Mouse (Mus musculus) intestine, embryonic 14.5 days (tissue): ENCODE measurements around the gene Mid1. TPM values are rescaled to one million over a fixed set of nuclear protein-coding genes. Genes with fewer than 3 reads are reported as not detected.
"Not testable (repeated sequence)": the region's sequence is repeated elsewhere in the genome, so short reads cannot be mapped to it uniquely, and the experiment has no call there.

Experiments used
- ATAC-seq: fragments of 200-750 bp; cut with Nextera tagmentation; replicated peaks from 2 replicates; pipeline ENCODE4 v1.8.0; 2017; ENCODE audit warnings: low read depth, moderate number of reproducible peaks, moderate TSS enrichment, moderate library complexity; ENCODE audit not compliant: low FRiP score, low TSS enrichment
- DNase-seq: peaks from one replicate; pipeline ENCODE4 v3.0.0-alpha.2; 2018; ENCODE audit warnings: low spot score
- H3K27ac ChIP-seq: fragments of 300-500 bp; sonication (generic); 2 replicates; pipeline ENCODE4 v1.5.1; 2014; ENCODE audit warnings: low read depth, mild to moderate bottlenecking, control low read depth
- H3K27me3 ChIP-seq: fragments of 300-500 bp; sonication (generic); replicated peaks from 2 replicates; pipeline ENCODE4 v1.6.1; 2014; ENCODE audit warnings: low read length, control low read depth; ENCODE audit not compliant: control insufficient read depth, insufficient read depth
- H3K36me3 ChIP-seq: fragments of 300-500 bp; sonication (generic); 2 replicates; pipeline ENCODE4 v1.6.1; 2014; ENCODE audit warnings: low read length, control low read depth; ENCODE audit not compliant: control insufficient read depth, insufficient read depth
- H3K4me1 ChIP-seq: fragments of 300-500 bp; sonication (generic); replicated peaks from 2 replicates; pipeline ENCODE4 v1.6.1; 2014; ENCODE audit warnings: low read length, control low read depth, mixed read lengths; ENCODE audit not compliant: control insufficient read depth, insufficient read depth
- H3K4me2 ChIP-seq: fragments of 300-500 bp; sonication (generic); 2 replicates; pipeline ENCODE4 v1.6.1; 2014; ENCODE audit warnings: low read length
- H3K4me3 ChIP-seq: fragments of 300-500 bp; sonication (generic); 2 replicates; pipeline ENCODE4 v1.5.1; 2014; ENCODE audit warnings: low read depth, low read length, control low read depth, mixed read lengths
- H3K9ac ChIP-seq: fragments of 300-500 bp; sonication (generic); 2 replicates; pipeline ENCODE4 v1.6.1; 2014; ENCODE audit warnings: mild to moderate bottlenecking, low read length
- H3K9me3 ChIP-seq: fragments of 300-500 bp; sonication (generic); 2 replicates; pipeline ENCODE4 v1.6.1; 2016; ENCODE audit warnings: low read length, control low read depth; ENCODE audit not compliant: control insufficient read depth
- WGBS: fragments of 180-500 bp; shearing (Covaris S2); extraction: QIAGEN DNeasy Blood & Tissue Kit; methylation state at CpG from one replicate; pipeline ENCODE4 v1.1.7; 2014; 5-methylcytosine and 5-hydroxymethylcytosine counted together
- polyA plus RNA-seq: library from polyadenylated mRNA; unstranded; fragments of >200 nt; fragmentation: Nextera tagmentation; extraction: Ambion mirVana; gene quantifications from 2 replicates; pipeline ENCODE4 v1.2.1, GENCODE M21; 2014

Mid1 gene
- polyA plus RNA-seq, 1 experiment from 2014 or later: 10.3 TPM

DNA sequence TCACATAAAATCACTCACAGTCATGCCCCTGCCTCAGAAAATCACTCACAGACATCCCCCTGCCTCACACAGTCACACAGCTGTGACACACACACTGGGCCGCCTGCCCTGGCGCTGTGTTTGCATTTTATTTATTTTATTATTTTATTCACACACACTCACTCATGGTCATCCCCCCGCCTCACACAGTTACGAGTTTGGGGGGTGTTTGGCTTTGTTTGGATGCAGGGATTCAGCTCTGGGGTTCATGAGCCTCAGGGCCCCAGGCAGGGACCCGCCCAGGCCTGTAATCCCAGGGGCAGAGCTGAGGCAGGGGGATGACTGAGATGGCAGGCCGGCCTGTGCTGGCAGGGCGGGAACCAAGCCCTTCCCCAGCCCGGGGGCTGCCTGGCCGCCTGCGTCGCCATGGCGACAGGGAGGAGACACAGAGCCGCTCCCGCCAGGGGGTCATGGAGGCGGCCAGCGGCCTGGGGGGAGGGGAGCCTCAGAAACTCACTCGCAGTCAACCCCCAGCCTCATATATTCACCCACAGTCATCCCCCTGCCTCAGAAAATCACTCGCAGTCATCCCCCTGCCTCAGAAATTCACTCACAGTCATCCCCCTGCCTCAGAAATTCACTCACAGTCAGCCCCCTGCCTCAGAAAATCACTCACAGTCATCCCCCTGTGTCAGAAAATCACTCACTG lies 317.7 kb downstream of the Mid1 start:
- not testable (repeated sequence) for H3K9ac ChIP-seq, H3K4me1 ChIP-seq, DNase-seq, ATAC-seq, H3K4me3 ChIP-seq, H3K27me3 ChIP-seq, H3K4me2 ChIP-seq, H3K27ac ChIP-seq, H3K36me3 ChIP-seq
- peaks cover 20% of the 10 kb centered on the region for H3K9me3 ChIP-seq
- WGBS: 32% methylated on average over 14 of the region's 18 CpGs

DNA sequence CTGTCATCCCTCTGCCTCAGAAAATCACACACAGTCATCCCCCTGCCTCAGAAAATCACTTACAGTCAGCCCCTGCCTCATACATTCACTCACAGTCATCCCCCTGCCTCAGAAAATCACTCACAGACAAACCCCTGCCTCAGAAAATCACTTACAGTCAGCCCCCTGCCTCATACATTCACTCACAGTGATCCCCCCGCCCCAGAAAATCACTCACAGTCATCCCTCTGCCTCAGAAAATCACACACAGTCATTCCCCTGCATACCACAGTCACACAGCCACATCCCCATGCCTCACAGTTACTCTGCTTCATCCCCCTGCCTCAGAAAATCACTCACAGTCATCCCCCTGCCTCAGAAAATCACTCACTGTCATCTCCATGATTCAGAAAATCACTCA lies 318.5 kb downstream of the Mid1 start:
- not testable (repeated sequence) for H3K4me2 ChIP-seq, ATAC-seq, H3K9ac ChIP-seq, H3K27me3 ChIP-seq, H3K4me3 ChIP-seq, H3K36me3 ChIP-seq, DNase-seq, H3K27ac ChIP-seq, H3K4me1 ChIP-seq
- 38% methylated on average over 1 of the region's 1 CpGs for WGBS
- H3K9me3 ChIP-seq: peaks cover 25% of the 10 kb centered on the region

DNA sequence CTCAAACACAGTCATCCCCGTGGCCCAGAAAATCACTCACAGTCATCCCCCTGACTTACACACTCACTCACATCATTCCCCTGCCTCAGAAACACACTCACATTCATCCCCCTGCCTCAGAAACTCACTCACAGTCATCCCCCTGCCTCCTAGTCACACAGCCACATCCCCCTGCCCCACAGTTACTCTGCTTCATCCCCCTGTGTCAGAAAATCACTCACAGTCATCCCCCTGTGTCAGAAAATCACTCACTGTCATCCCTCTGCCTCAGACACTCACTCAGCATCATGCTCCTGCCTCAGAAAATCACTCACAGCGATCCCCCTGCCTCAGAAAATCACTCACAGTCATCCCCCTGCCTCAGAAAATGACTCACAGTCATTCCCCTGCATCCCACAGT lies 319.2 kb downstream of the Mid1 start:
- not testable (repeated sequence) for H3K4me3 ChIP-seq, H3K4me1 ChIP-seq, H3K27me3 ChIP-seq, H3K36me3 ChIP-seq, H3K9ac ChIP-seq, H3K27ac ChIP-seq, DNase-seq, H3K4me2 ChIP-seq, ATAC-seq
- 61% methylated on average over 2 of the region's 2 CpGs for WGBS
- H3K9me3 ChIP-seq: peaks cover 27% of the 10 kb centered on the region

DNA sequence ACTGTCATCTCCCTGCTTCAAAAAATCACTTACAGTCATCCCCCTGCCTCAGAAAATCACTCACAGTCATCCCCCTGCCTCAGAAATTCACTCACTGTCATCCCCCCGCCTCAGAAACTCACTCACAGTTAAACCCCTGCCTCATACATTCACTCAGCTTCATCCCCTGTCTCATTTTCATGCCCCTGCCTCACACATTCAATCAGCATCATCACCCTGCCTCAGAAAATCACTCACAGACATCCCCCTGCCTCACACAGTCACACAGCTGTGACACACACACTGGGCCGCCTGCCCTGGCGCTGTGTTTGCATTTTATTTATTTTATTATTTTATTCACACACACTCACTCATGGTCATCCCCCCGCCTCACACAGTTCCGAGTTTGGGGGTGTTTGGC lies 319.8 kb downstream of the Mid1 start:
- H3K9me3 ChIP-seq: peaks cover 29% of the 10 kb centered on the region
- H3K27ac ChIP-seq, H3K4me3 ChIP-seq, H3K4me2 ChIP-seq, DNase-seq, H3K9ac ChIP-seq, ATAC-seq, H3K27me3 ChIP-seq, H3K36me3 ChIP-seq, H3K4me1 ChIP-seq: not testable (repeated sequence)
- WGBS: 33% methylated on average over 5 of the region's 5 CpGs

DNA sequence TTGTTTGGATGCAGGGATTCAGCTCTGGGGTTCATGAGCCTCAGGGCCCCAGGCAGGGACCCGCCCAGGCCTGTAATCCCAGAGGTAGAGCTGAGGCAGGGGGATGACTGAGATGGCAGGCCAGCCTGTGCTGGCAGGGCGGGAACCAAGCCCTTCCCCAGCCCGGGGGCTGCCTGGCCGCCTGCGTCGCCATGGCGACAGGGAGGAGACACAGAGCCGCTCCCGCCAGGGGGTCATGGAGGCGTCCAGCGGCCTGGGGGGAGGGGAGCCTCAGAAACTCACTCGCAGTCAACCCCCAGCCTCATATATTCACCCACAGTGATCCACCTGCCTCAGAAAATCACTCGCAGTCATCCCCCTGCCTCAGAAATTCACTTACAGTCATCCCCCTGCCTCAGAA lies 320.2 kb downstream of the Mid1 start:
- H3K4me1 ChIP-seq, H3K9ac ChIP-seq, H3K4me3 ChIP-seq, H3K27me3 ChIP-seq, DNase-seq, H3K4me2 ChIP-seq, H3K27ac ChIP-seq, ATAC-seq, H3K36me3 ChIP-seq: not testable (repeated sequence)
- H3K9me3 ChIP-seq: peaks cover 30% of the 10 kb centered on the region
- 26% methylated on average over 13 of the region's 13 CpGs for whole genome bisulfite sequencing

DNA sequence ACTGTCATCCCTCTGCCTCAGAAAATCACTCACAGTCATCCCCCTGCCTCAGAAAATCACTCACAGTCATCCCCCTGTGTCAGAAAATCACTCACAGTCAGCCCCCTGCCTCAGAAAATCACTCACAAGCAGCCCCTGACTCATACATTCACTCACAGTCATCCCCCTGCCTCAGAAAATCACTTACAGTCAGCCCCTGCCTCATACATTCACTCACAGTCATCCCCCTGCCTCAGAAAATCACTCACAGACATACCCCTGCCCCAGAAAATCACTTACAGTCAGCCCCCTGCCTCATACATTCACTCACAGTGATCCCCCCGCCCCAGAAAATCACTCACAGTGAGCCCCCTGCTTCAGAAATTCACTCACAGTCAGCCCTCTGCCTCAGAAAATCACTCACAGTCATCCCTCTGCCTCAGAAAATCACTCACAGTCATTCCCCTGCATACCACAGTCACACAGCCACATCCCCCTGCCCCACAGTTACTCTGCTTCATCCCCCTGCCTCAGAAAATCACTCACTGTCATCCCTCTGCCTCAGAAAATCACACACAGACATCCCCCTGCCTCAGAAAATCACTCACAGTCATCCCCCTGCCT lies 320.8 kb downstream of the Mid1 start:
- peaks cover 30% of the 10 kb centered on the region for H3K9me3 ChIP-seq
- 62% methylated on average over 1 of the region's 1 CpGs for WGBS
- not testable (repeated sequence) for DNase-seq, H3K4me3 ChIP-seq, ATAC-seq, H3K4me2 ChIP-seq, H3K4me1 ChIP-seq, H3K9ac ChIP-seq, H3K27ac ChIP-seq, H3K36me3 ChIP-seq, H3K27me3 ChIP-seq

DNA sequence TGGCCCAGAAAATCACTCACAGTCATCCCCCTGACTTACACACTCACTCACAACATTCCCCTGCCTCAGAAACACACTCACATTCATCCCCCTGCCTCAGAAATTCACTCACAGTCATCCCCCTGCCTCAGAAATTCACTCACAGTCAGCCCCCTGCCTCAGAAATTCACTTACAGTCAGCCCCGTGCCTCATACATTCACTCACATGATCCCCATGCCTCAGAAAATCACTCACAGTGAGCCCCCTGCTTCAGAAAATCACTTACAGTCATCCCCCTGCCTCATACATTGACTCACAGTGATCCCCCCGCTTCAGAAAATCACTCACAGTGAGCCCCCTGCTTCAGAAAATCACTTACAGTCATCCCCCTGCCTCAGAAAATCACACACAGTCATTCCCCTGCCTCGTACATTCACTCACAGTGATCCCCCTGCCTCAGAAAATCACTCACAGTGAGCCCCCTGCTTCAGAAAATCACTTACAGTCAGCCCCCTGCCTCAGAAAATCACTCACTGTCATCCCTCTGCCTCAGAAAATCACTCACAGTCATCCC lies 321.8 kb downstream of the Mid1 start:
- Histone ChIP-seq H3K36me3 (peaks cover 12% of the 10 kb centered on the region), H3K9me3 (peaks cover 35% of the 10 kb centered on the region)
- not testable (repeated sequence) for H3K27ac ChIP-seq, H3K4me2 ChIP-seq, ATAC-seq, H3K4me3 ChIP-seq, H3K27me3 ChIP-seq, H3K4me1 ChIP-seq, H3K9ac ChIP-seq
- 61% methylated on average over 3 of the region's 3 CpGs for WGBS
- DNase-seq: peak; percentile 52

DNA sequence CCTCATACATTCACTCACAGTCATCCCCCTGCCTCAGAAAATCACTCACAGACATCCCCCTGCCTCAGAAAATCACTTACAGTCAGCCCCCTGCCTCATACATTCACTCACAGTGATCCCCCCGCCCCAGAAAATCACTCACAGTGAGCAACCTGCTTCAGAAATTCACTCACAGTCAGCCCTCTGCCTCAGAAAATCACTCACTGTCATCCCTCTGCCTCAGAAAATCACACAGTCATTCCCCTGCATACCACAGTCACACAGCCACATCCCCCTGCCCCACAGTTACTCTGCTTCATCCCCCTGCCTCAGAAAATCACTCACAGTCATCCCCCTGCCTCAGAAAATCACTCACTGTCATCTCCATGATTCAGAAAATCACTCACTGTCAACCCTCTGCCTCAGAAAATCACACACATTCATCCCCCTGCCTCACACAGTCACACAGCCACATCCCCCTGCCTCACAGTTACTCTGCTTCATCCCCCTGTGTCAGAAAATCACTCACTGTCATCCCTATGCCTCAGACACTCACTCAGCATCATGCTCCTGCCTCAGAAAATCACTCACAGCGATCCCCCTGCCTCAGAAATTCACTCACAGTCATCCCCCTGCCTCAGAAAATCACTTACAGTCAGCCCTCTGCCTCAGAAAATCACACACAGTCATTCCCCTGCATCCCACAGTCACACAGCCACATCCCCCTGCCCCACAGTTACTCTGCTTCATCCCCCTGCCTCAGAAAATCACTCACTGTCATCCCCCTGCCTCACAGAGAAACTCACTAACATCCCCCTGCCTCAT lies 322.6 kb downstream of the Mid1 start:
- H3K4me2 ChIP-seq, H3K27me3 ChIP-seq, H3K4me3 ChIP-seq, H3K27ac ChIP-seq, H3K9ac ChIP-seq, ATAC-seq, H3K4me1 ChIP-seq: not testable (repeated sequence)
- WGBS: 59% methylated on average over 2 of the region's 2 CpGs
- Histone ChIP-seq H3K9me3 (peaks cover 35% of the 10 kb centered on the region), H3K36me3 (peaks cover 12% of the 10 kb centered on the region)
- peak; percentile 60 for DNase-seq
